Mouse (Mus musculus): Measurements from ENCODE around the gene Isy1.

The Isy1 gene

GRCm38 (mm10) chr6:87812656-87813055 lies 25.9 kb downstream of the Isy1 start:
- no peak for TF ChIP-seq GATA4 (IDR thresholded peaks at IDR 0.05; ENCODE audit: insufficient replicate concordance, low read length)

DNA sequence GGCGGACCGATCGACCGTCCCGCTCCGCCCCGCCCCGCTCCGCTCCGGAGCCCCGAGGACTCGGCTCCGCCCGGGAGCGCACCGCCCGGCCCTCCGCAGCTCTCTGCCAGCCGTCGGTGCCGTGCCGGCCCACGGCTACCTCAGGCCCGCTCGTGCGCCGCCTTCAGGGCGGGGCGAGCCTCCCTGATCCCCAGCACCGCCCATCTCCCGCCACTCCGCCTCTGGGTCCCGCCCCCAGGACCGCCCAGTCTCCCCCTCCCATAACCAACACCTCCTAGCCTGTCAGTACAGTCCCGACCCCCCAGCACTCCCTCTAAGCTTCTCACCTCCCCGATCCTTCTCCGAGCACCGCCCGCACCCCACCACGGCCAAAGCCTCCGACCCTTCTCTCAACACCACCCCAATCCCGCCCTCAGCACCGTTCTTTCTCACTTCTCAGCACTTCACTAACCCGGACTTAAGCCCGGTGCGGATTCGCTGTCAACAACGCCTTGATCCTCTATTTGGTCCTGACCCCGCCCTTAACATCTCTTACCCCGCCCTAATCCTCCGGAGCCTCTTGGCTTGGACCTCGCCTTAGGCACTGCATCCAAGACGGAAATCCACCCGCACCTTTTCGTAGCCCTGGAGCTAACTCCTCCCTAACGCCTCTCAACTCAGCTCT lies 26.8 kb downstream of the Isy1 start, which contains the start of gene Rab43:
TSS of gene Rab43 (minus strand) at position 490 of the 664 bp plus-strand sequence.
- no peak for TF ChIP-seq GATA4 (IDR thresholded peaks at IDR 0.05; ENCODE audit: insufficient replicate concordance, low read length)

GRCm38 (mm10) chr6:87810713-87811669 lies 27.6 kb downstream of the Isy1 start:
- TF ChIP-seq GATA4 (IDR thresholded peaks at IDR 0.05; ENCODE audit: insufficient replicate concordance, low read length): 0 out of 2 replicates have a peak, but pooled peaks have one; percentile 45

GRCm38 (mm10) chr6:87810311-87810710 lies 28.3 kb downstream of the Isy1 start:
- TF ChIP-seq GATA4 (IDR thresholded peaks at IDR 0.05; ENCODE audit: insufficient replicate concordance, low read length): no peak

GRCm38 (mm10) chr6:87809651-87810161 lies 28.9 kb downstream of the Isy1 start:
- TF ChIP-seq GATA4 (IDR thresholded peaks at IDR 0.05; ENCODE audit: insufficient replicate concordance, low read length): peak; percentile 78; the same call in 1 of the 2 replicates

DNA sequence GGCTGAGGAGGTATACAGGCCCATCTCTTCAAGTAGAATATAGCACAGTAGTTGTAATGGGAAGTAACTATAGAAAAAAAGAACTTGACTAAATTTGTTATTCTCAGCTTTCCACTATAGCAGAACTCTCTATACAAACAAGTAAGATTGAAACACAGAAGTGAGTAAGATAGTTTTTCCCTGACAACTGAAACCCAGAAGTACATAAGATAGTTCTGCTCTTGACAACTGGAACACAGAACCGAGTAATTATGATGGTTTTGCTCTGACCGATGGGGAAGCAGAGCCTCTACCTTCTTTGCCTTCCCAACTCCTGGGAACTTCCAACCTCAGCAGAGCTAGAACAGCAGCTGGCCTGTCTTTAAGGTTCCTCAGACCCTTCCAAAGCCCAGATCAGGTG lies 29.5 kb downstream of the Isy1 start:
- TF ChIP-seq GATA4 (IDR thresholded peaks at IDR 0.05; ENCODE audit: insufficient replicate concordance, low read length): no peak

DNA sequence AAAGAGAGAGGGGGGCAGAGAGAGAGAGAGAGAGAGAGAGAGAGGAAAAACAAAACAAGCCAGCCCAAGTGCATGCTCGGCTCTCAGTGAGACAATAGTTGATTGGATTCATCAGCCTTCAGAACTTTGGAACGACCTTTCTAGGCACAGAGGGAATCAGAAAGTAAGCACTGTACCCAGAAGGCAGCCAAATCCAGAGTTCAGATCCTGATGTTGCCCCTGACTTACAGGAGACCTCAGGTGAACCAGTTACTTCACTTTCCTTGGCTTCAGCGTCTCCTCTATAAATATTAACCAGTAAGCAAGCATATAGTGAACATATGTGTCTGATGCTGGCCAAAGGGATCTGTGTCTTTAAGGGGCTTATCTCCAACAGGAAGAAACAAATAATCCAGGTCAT lies 30.1 kb downstream of the Isy1 start:
- no peak for TF ChIP-seq GATA4 (IDR thresholded peaks at IDR 0.05; ENCODE audit: insufficient replicate concordance, low read length)

DNA sequence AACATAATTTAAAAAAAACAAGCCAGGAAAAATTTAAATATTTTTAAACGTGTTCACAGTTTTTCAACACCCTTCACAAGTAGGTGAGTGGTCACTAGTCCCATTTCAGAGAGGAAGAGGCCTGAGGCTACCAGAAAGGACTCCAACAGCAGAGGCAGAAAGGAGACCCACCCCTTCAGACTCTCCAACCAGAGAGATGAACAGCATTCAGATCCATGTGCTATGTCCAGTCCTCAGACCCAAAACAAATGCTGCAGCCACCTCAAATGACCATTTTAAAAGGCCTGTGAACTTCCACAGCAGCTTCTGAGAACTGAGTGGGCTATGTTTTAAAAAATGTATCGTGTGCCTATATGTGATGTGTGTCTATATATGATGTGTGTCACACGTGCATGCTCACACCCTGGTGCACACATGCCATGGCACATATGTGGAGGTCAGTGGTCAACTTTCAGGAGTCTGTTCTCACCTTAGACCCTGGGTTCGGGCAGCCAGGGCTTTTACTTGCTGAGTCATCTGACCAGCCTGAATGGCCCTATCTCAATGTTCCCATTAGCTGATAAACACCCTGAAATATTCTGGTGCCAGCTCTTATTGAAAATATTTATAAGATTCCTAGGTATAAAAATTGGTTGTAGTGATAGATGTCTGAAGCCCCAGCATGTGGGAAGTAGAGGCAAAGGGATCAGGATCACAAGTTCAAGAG lies 30.7 kb downstream of the Isy1 start:
- TF ChIP-seq GATA4 (IDR thresholded peaks at IDR 0.05; ENCODE audit: insufficient replicate concordance, low read length): no peak

GRCm38 (mm10) chr6:87806857-87807256 lies 31.7 kb downstream of the Isy1 start:
- TF ChIP-seq GATA4 (IDR thresholded peaks at IDR 0.05; ENCODE audit: insufficient replicate concordance, low read length): no peak

DNA sequence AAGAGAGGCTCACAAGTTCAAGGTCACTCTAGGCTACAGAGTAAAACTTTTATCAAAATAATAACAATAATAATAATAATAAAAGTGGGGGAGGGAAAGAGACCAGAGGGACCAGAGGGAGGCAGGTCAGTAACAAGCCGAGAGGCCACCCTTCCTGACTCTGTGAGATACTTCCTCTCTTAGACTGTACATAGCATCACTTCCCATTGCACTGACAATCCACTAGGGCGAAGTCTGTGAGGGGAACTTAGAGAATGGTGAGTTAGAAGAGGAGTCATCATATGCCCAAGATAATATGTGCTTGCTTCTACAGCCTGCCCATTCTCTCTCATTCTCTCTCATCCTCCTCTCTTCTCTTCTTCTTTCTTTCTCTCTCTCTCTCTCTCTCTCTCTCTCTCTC lies 32.6 kb downstream of the Isy1 start:
- no peak for TF ChIP-seq GATA4 (IDR thresholded peaks at IDR 0.05; ENCODE audit: insufficient replicate concordance, low read length)

GRCm38 (mm10) chr6:87805448-87805847 lies 33.1 kb downstream of the Isy1 start:
- TF ChIP-seq GATA4 (IDR thresholded peaks at IDR 0.05; ENCODE audit: insufficient replicate concordance, low read length): no peak

DNA sequence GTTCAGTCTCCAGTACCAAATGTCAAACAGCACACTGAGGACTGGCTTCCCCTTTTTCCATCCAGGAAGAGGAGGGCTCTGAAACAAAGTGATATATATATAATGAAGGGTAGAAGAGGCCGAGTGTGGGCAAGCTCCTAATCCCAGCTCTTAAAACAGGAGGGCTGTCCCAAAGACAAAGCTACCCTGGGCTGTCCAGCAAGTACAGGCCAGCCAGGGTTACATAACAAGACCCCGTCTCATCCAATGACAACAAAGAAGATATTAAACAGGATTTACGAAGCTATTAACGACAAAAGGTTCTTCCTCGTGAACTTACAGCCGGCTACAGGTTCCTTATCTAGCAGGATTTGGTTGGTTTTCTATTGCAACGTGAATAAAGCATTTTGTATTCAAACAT lies 33.7 kb downstream of the Isy1 start:
- TF ChIP-seq GATA4 (IDR thresholded peaks at IDR 0.05; ENCODE audit: insufficient replicate concordance, low read length): no peak

DNA sequence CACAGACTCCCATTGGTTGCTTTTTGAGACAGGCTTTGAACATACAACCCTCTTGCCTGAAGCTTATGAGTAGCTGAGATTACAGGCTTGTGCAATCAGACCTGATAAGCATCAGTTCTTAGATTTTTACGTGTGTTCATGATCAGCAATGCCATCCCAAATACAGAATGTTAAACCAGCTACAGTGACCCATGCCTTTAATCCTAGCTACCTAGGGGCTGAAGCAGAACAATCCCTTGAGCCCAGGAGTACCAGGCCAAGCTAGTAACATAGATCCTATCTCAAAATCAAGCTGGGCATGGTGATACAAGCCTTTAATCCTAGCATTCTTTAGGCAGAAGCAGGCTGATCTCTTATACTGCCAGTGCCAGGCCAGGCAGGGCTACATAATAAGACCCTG lies 34.6 kb downstream of the Isy1 start:
- peak; percentile 55; the same call in 1 of the 2 replicates for TF ChIP-seq GATA4 (IDR thresholded peaks at IDR 0.05; ENCODE audit: insufficient replicate concordance, low read length)

DNA sequence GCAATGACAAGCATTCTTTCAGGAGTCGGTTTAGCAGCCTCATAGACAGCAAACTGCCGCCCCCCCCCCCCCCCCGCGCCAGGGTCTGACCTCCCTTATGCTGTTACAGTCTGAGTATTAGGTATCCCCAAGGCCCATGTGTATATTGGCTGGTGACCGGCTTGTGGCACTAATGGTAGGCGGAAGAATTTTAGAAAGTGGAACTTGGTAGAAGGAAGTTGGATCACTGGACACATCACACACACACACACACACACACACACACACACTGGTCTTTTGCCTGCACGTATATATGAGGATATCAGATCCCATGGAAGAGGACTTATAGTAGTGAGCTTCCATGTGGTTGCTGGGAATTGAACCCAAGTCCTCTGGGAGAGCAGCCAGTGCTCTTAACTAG lies 36.1 kb downstream of the Isy1 start:
- no peak for TF ChIP-seq GATA4 (IDR thresholded peaks at IDR 0.05; ENCODE audit: insufficient replicate concordance, low read length)

GRCm38 (mm10) chr6:87799576-87799975 lies 39.0 kb downstream of the Isy1 start:
- TF ChIP-seq GATA4 (IDR thresholded peaks at IDR 0.05; ENCODE audit: insufficient replicate concordance, low read length): no peak

Data from liver, adult (tissue).